Mouse (Mus musculus): ENCODE measurements around the gene Cd3e. TPM values are rescaled to one million over a fixed set of nuclear protein-coding genes. Genes with fewer than 3 reads are reported as not detected.
A peak's percentile ranks its signal among the peaks of the same experiment; 100 is the strongest.

Gene Cd3e
- polyA plus RNA-seq, 1 experiment from 2014 or later, result not detected

DNA sequence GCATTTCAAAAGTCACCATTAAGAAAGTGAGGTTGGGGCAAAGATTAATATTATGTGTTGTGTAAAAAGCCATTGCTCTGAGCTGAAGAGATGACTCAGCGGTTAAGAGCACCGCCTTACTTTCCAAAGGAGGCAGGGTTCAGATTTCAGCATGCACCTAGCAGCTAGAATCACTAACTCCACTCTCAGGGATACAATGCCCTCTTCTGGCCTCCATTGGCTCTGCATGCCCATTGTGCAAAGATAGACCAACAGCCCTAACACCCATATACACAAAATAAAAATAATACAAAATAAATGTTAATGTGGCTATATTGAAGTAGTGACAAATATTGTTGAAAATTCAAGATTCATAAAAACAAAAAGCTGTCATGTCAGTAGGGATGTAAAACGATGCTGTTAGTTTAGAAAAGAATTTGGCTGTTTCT lies 42.6 kb downstream of the Cd3e start:
- ATAC-seq (ENCODE audit: low FRiP score, low read depth), result no peak
- peaks cover 14% of the 10 kb centered on the region for H3K4me1 ChIP-seq
- H3K4me2 ChIP-seq (replicated peaks), result no peak overlapping the region
- H3K4me3 ChIP-seq, result no peak overlapping the region
- 24% methylated on average over 3 of the region's 3 CpGs for WGBS
- H3K36me3 ChIP-seq, result peaks cover 12% of the 10 kb centered on the region
- no peak overlapping the region for H3K27ac ChIP-seq
- H3K9me3 ChIP-seq, result no peaks in the 10 kb centered on the region
- H3K9ac ChIP-seq, result no peak overlapping the region
- H3K27me3 ChIP-seq (replicated peaks), result 0 out of 2 replicates have a peak, but pooled peaks cover 3% of the 10 kb centered on the region

DNA sequence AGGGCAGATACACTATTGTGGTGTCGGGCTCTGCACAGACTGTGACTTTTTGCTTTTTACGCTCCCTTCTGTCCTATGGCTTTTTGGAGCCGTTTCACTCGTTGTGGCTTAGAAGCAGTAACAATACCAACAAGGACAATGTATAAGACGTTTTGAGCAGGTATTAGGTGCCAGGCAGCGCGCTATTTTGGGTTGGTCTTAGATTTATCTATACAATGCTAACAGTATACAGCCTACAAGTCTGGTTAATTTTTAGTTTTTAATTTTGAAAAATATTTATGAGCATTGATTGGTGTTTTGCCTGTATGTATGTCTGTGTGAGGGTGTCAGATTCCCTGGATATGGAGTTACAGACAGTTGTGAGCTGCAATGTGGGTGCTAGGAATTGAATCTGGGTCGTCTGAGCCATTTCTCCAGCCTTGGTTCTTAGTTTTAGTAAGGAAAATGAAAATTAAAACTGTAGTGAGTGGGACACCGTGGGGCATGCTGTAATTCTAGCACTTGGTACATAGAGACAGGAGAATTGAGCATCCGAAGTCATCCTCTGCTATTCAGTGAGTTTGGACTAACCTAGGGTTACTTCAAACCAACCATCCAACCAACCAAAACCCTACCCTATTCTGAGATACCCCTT lies 43.5 kb downstream of the Cd3e start:
- Histone ChIP-seq H3K4me3 (peak overlapping the region; percentile 76), H3K4me1 (peaks cover 14% of the 10 kb centered on the region), H3K27me3 (replicated peaks) (0 out of 2 replicates have a peak, but pooled peaks cover 3% of the 10 kb centered on the region), H3K9ac (peak overlapping the region; percentile 40; the same call in 1 of the 2 replicates), H3K27ac (no peak overlapping the region), H3K4me2 (replicated peaks) (peak overlapping the region; percentile 70), H3K36me3 (peaks cover 16% of the 10 kb centered on the region), H3K9me3 (no peaks in the 10 kb centered on the region)
- WGBS, result 13% methylated on average over 10 of the region's 10 CpGs
- peak; percentile 73 for ATAC-seq (ENCODE audit: low FRiP score, low read depth)

DNA sequence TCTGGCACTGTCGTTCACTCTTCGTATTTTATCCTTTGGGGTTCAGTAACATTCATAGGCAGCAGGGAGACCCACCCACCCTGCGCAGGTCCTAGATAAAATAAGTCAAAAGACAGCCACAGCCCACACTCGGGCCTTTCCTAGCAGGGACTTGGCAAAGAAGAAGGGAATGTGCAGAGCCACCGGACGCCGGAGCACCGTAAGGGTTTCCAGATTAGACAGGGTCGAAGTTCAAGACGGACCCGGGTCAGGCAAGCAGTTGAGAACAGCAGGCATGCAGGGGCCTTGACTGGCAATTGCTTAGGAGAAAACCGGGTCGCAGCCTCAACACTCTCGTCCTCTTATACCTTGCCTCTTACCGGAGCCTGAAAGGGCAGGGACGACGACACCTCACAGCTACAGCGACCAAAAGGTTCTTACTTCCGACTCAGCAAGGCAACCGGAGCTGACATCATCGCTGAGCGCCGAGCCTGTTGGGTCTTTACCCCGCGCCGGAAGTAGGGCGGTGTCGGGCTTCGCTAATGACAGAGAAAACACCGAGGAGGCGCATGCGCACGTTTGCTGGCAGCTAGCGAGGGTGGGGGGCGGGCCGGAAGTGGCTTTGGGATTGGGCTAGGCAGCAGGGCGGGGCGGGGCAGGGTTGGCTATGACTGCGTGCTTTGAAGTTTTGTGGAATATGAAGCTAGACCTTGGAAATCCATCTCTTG lies 44.1 kb downstream of the Cd3e start, which contains the start of gene Ube4a:
Gene Ube4a (minus strand): TSS at position 475 of the 707 bp plus-strand sequence.
- Histone ChIP-seq H3K36me3 (peaks cover 16% of the 10 kb centered on the region), H3K4me1 (peaks cover 14% of the 10 kb centered on the region), H3K27ac (no peak within 1 kb of the TSS), H3K4me3 (peak within 1 kb of the TSS; percentile 76), H3K4me2 (replicated peaks) (peak within 1 kb of the TSS; percentile 70), H3K9me3 (no peaks in the 10 kb centered on the region), H3K9ac (peak within 1 kb of the TSS; percentile 72), H3K27me3 (replicated peaks) (0 out of 2 replicates have a peak, but pooled peaks cover under 1% of the 10 kb centered on the region)
- ATAC-seq (ENCODE audit: low FRiP score, low read depth), result peak; percentile 97
- WGBS, result under 1% methylated on average over 39 of the region's 39 CpGs

DNA sequence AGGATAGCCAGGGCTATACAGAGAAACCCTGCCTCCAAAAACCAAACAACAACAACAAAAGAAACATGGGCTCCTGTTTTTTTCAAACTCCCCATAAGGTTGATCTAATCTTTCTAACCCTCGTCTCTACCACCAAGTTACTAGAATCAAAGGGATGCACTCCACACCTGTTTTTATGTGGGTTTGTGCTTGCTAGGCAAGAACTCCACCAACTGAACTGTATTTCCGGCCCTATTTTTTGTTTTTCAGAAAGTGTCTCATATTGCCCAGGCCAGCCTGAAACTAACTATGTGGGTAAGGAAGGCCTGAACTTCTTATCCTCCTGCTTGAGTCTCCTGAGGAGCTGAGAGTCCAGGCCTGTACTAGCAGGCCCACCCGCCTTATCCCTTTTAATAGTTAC lies 55.0 kb downstream of the Cd3e start:
- WGBS, result 95% methylated on average over 3 of the region's 3 CpGs
- Histone ChIP-seq H3K27me3 (replicated peaks) (no peaks in the 10 kb centered on the region), H3K4me2 (replicated peaks) (no peak overlapping the region), H3K9ac (no peak overlapping the region), H3K36me3 (peaks cover 81% of the 10 kb centered on the region), H3K4me1 (no peaks in the 10 kb centered on the region), H3K27ac (no peak overlapping the region), H3K9me3 (no peaks in the 10 kb centered on the region), H3K4me3 (no peak overlapping the region)
- no peak for ATAC-seq (ENCODE audit: low FRiP score, low read depth)

Other genes starting within 250 kb of the Cd3e start
- 169 and 182 TPM in 2 replicates for gene Arcn1, start 241.8 kb downstream of the Cd3e start, polyA plus RNA-seq (2016; fragmentation: Nextera tagmentation; extraction: Ambion mirVana)
- 150 and 155 TPM in 2 replicates for gene Ift46, start 241.7 kb downstream of the Cd3e start, polyA plus RNA-seq (2016; fragmentation: Nextera tagmentation; extraction: Ambion mirVana)
- 8.0 and 9.0 TPM in 2 replicates for gene Tmem25, start 210.3 kb downstream of the Cd3e start, polyA plus RNA-seq (2016; fragmentation: Nextera tagmentation; extraction: Ambion mirVana)
- gene Ttc36, start 206.6 kb downstream of the Cd3e start, polyA plus RNA-seq (2016; fragmentation: Nextera tagmentation; extraction: Ambion mirVana), result 0.28 TPM in 1 of 2 replicates, not detected in the other
- 25.3 and 29.6 TPM in 2 replicates for gene Kmt2a, start 128.3 kb downstream of the Cd3e start, polyA plus RNA-seq (2016; fragmentation: Nextera tagmentation; extraction: Ambion mirVana)
- gene Atp5l, start 88.9 kb downstream of the Cd3e start, polyA plus RNA-seq (2016; fragmentation: Nextera tagmentation; extraction: Ambion mirVana), result 602 and 611 TPM in 2 replicates
- 34.0 and 34.3 TPM in 2 replicates for gene Ube4a, start 44.0 kb downstream of the Cd3e start, polyA plus RNA-seq (2016; fragmentation: Nextera tagmentation; extraction: Ambion mirVana)
- gene Cd3g, start 29.2 kb downstream of the Cd3e start, polyA plus RNA-seq (2016; fragmentation: Nextera tagmentation; extraction: Ambion mirVana), result 0.25 TPM in 1 of 2 replicates, not detected in the other
- gene Cd3d, start 27.8 kb downstream of the Cd3e start, polyA plus RNA-seq (2016; fragmentation: Nextera tagmentation; extraction: Ambion mirVana), result not detected in 2 replicates
- gene Mpzl2, start 30.2 kb upstream of the Cd3e start, polyA plus RNA-seq (2016; fragmentation: Nextera tagmentation; extraction: Ambion mirVana), result 1.6 and 1.8 TPM in 2 replicates
- 1.9 and 2.2 TPM in 2 replicates for gene Mpzl3, start 45.6 kb upstream of the Cd3e start, polyA plus RNA-seq (2016; fragmentation: Nextera tagmentation; extraction: Ambion mirVana)
- gene Jaml, start 69.6 kb upstream of the Cd3e start, polyA plus RNA-seq (2016; fragmentation: Nextera tagmentation; extraction: Ambion mirVana), result 0.10 and 0.49 TPM in 2 replicates
- gene Scn2b, start 108.2 kb upstream of the Cd3e start, polyA plus RNA-seq (2016; fragmentation: Nextera tagmentation; extraction: Ambion mirVana), result 4.2 and 4.8 TPM in 2 replicates
- 0.18 and 0.27 TPM in 2 replicates for gene Scn4b, start 128.8 kb upstream of the Cd3e start, polyA plus RNA-seq (2016; fragmentation: Nextera tagmentation; extraction: Ambion mirVana)
- gene BC049352, start 172.4 kb upstream of the Cd3e start, polyA plus RNA-seq (2016; fragmentation: Nextera tagmentation; extraction: Ambion mirVana), result not detected in 2 replicates
- gene Tmprss4, start 194.5 kb upstream of the Cd3e start, polyA plus RNA-seq (2016; fragmentation: Nextera tagmentation; extraction: Ambion mirVana), result 0.08 TPM in 1 of 2 replicates, not detected in the other